Comparison of ENCODE assay signal across 8 mouse cellular contexts in genomic region chr10:39420842-39421617, GRCm38 (mm10). TPM values are rescaled to one million over a fixed set of nuclear protein-coding genes. Genes with fewer than 3 reads are reported as not detected.
DNase-seq lines count a peak whose midpoint lies in the region; ATAC-seq lines count a peak whose summit lies in the region.

No protein-coding gene starts in this region.

- DNase-seq in hindbrain, embryonic 10.5 days (ENCODE audit: low spot score): no peak
- no peak for DNase-seq in hindbrain, embryonic 11.5 days (ENCODE audit: low spot score)
- DNase-seq in CD4-positive helper T cell, adult 2 months (ENCODE audit: low read depth, low spot score): peak; percentile 77
- DNase-seq in cerebellum, adult 18-20 months: peak; percentile 71 to 75
- DNase-seq in heart, postnatal 4 days: peak; percentile 50
- DNase-seq in adrenal gland, postnatal 10 days: no peak
- no peak for DNase-seq in urinary bladder, postnatal 4 days (ENCODE audit: low spot score in 2 of 2)

- H3K27me3 ChIP-seq in hindbrain, embryonic 10.5 days (ENCODE audit: insufficient read depth, poor library complexity, severe bottlenecking): no peaks in the 10 kb centered on the region
- no peaks in the 10 kb centered on the region for H3K27me3 ChIP-seq in hindbrain, embryonic 11.5 days (ENCODE audit: control insufficient read depth, insufficient read depth, low read length)

- peaks cover 33% of the 10 kb centered on the region for H3K4me1 ChIP-seq in hindbrain, embryonic 10.5 days (replicated peaks)
- H3K4me1 ChIP-seq in hindbrain, embryonic 11.5 days (replicated peaks; ENCODE audit: control insufficient read depth, insufficient read depth, low read length): peaks cover 2% of the 10 kb centered on the region; the same call in 1 of the 2 replicates

- peak overlapping the region; percentile 35; the same call in 1 of the 2 replicates for H3K27ac ChIP-seq in hindbrain, embryonic 10.5 days
- H3K27ac ChIP-seq in hindbrain, embryonic 11.5 days (ENCODE audit: low read depth, low read length): no peak overlapping the region

- no peak for ATAC-seq in hindbrain, embryonic 11.5 days (ENCODE audit: low FRiP score)
- ATAC-seq in megakaryocyte-erythroid progenitor cell, adult 5-6 weeks (replicated peaks; ENCODE audit: low FRiP score, low TSS enrichment, poor library complexity, severe bottlenecking): 0 out of 2 replicates have a peak, but pooled peaks have one; percentile 47

- 70% methylated on average over 9 of the region's 9 CpGs for WGBS in hindbrain, embryonic 10.5 days
- WGBS in hindbrain, embryonic 11.5 days: 64% methylated on average over 9 of the region's 9 CpGs

- no peak overlapping the region for H3K4me2 ChIP-seq in hindbrain, embryonic 11.5 days (replicated peaks; ENCODE audit: low read depth, low read length)

- no peak overlapping the region for H3K9ac ChIP-seq in hindbrain, embryonic 11.5 days (ENCODE audit: low read depth, low read length)

- no peaks in the 10 kb centered on the region for H3K9me3 ChIP-seq in hindbrain, embryonic 10.5 days
- H3K9me3 ChIP-seq in hindbrain, embryonic 11.5 days (ENCODE audit: control insufficient read depth, low read length): no peaks in the 10 kb centered on the region

- H3K36me3 ChIP-seq in hindbrain, embryonic 10.5 days: peaks cover 19% of the 10 kb centered on the region
- 0 out of 2 replicates have a peak, but pooled peaks cover 2% of the 10 kb centered on the region for H3K36me3 ChIP-seq in hindbrain, embryonic 11.5 days (ENCODE audit: control insufficient read depth, insufficient read depth, low read length)

- H3K4me3 ChIP-seq in hindbrain, embryonic 10.5 days: no peak overlapping the region
- no peak overlapping the region for H3K4me3 ChIP-seq in hindbrain, embryonic 11.5 days (ENCODE audit: low read depth, low read length)

RNA-seq across cellular contexts. Expression of gene Fyn, which starts 52.4 kb away (rescaled TPM):
- polyA plus RNA-seq in hindbrain, embryonic 10.5 days (2016; fragmentation: Nextera tagmentation; extraction: Ambion mirVana): 30.6 and 34.1 TPM in 2 replicates
- 51.1 and 53.2 TPM in 2 replicates for polyA plus RNA-seq in hindbrain, embryonic 11.5 days (2014; fragmentation: Nextera tagmentation; extraction: Ambion mirVana)
- 10 to 100 TPM; 51.2 to 53.0 TPM for total RNA-seq in heart, postnatal 4 days (2021)
- total RNA-seq in megakaryocyte-erythroid progenitor cell, adult 5-6 weeks (2014; fragmentation: Nextera tagmentation): 10.7 and 16.5 TPM in 2 replicates
- 29.4 and 37.7 TPM in 2 replicates for total RNA-seq in megakaryocyte-erythroid progenitor cell, adult 5-6 weeks (2017)
- total RNA-seq in adrenal gland, postnatal 10 days (2021): 10 to 100 TPM; 46.6 to 48.6 TPM

Comparison
In these comparisons a context has a peak if more than half of its experiments do, and no peak if none do; other contexts are left out.
1. DNase-seq: peak in CD4-positive helper T cell, adult 2 months (single experiment), cerebellum, adult 18-20 months (2 of 2) and heart, postnatal 4 days (single experiment); none in hindbrain, embryonic 10.5 days (single experiment), hindbrain, embryonic 11.5 days (single experiment), adrenal gland, postnatal 10 days (single experiment) and urinary bladder, postnatal 4 days (0 of 2).